Mouse (Mus musculus) adrenal gland, postnatal 14 days (tissue): ENCODE data around the gene Mtg1. TPM values are rescaled to one million over a fixed set of nuclear protein-coding genes. Genes with fewer than 3 reads are reported as not detected.
A peak's percentile ranks its signal among the peaks of the same experiment; 100 is the strongest.
"Not testable (repeated sequence)": the region's sequence is repeated elsewhere in the genome, so short reads cannot be mapped to it uniquely, and the experiment has no call there.

ENCODE experiments used
- DNase-seq: peaks from one replicate; pipeline ENCODE4 v3.0.0; 2021; ENCODE audit warnings: mixed read lengths
- total RNA-seq: library from RNA; stranded (reverse); gene quantifications from 2 replicates; pipeline ENCODE4 v1.2.3, GENCODE M21; 2021

The Mtg1 gene
- total RNA-seq, 1 experiment from 2014 or later: 41.3 TPM

- DNase-seq: no peak
Observed at GRCm38 (mm10) chr7:140126934-140127333, 10.4 kb upstream of the Mtg1 start.

GRCm38 (mm10) chr7:140127911-140128310, 9.5 kb upstream of the Mtg1 start:
- DNase-seq: no peak

GRCm38 (mm10) chr7:140132184-140132583, 5.2 kb upstream of the Mtg1 start:
- DNase-seq: not testable (repeated sequence)

GRCm38 (mm10) chr7:140134033-140134432, 3.3 kb upstream of the Mtg1 start:
- not testable (repeated sequence) for DNase-seq

GRCm38 (mm10) chr7:140135106-140135770, 2.1 kb upstream of the Mtg1 start:
- peak; percentile 70 for DNase-seq

- DNase-seq: no peak
Observed at GRCm38 (mm10) chr7:140138021-140138310, 602 bp downstream of the Mtg1 start.

- peak; percentile 85 for DNase-seq
Observed at GRCm38 (mm10) chr7:140141350-140141749, 4.0 kb downstream of the Mtg1 start.

GRCm38 (mm10) chr7:140144550-140144949, 7.2 kb downstream of the Mtg1 start:
- no peak for DNase-seq

- DNase-seq: peak; percentile 59
Observed at GRCm38 (mm10) chr7:140153383-140153782, 16.0 kb downstream of the Mtg1 start.

GRCm38 (mm10) chr7:140153829-140154217, 16.5 kb downstream of the Mtg1 start:
- no peak for DNase-seq

- no peak for DNase-seq
Observed at GRCm38 (mm10) chr7:140154218-140154927, 17.0 kb downstream of the Mtg1 start, which contains the start of gene Sprn. Sprn (minus strand) TSS chr7:140154877.

- no peak for DNase-seq
Observed at GRCm38 (mm10) chr7:140160363-140160762, 23.0 kb downstream of the Mtg1 start.

GRCm38 (mm10) chr7:140164664-140165063, 27.3 kb downstream of the Mtg1 start, which contains the start of gene Olfr522:
Olfr522 (minus strand) TSS chr7:140164764.
- DNase-seq: no peak

GRCm38 (mm10) chr7:140167950-140168349, 30.6 kb downstream of the Mtg1 start:
- no peak for DNase-seq

GRCm38 (mm10) chr7:140169386-140169785, 32.0 kb downstream of the Mtg1 start:
- DNase-seq: no peak

GRCm38 (mm10) chr7:140170863-140171262, 33.5 kb downstream of the Mtg1 start:
- DNase-seq: no peak

- no peak for DNase-seq
Observed at GRCm38 (mm10) chr7:140172936-140173335, 35.6 kb downstream of the Mtg1 start, which contains the start of gene Olfr523. Olfr523 (plus strand) TSS chr7:140173217.

- no peak for DNase-seq
Observed at GRCm38 (mm10) chr7:140179176-140179575, 41.8 kb downstream of the Mtg1 start.

- DNase-seq: no peak
Observed at GRCm38 (mm10) chr7:140180692-140181091, 43.3 kb downstream of the Mtg1 start.

- DNase-seq: no peak
Observed at GRCm38 (mm10) chr7:140184206-140184605, 46.8 kb downstream of the Mtg1 start.

- DNase-seq: peak; percentile 17
Observed at GRCm38 (mm10) chr7:140186646-140187620, 49.6 kb downstream of the Mtg1 start.

- no peak for DNase-seq
Observed at GRCm38 (mm10) chr7:140187721-140188390, 50.5 kb downstream of the Mtg1 start.
